Mouse (Mus musculus) liver, embryonic 14.5 days (tissue): ENCODE results near the gene Speg. TPM values are rescaled to one million over a fixed set of nuclear protein-coding genes. Genes with fewer than 3 reads are reported as not detected.
A peak's percentile ranks its signal among the peaks of the same experiment; 100 is the strongest.

Experiments used
- ATAC-seq: fragments of 200-750 bp; cut with Nextera tagmentation; 2 replicates; pipeline ENCODE4 v1.8.0; 2017; ENCODE audit warnings: moderate number of reproducible peaks, mild to moderate bottlenecking, moderate library complexity; ENCODE audit not compliant: insufficient read depth
- DNase-seq, 3 experiments: peaks; one replicate each; pipeline ENCODE4 v3.0.0-alpha.2; 2012 to 2013; ENCODE audit warnings: low read depth in 3 of 3, low spot score in 3 of 3
- H3K27ac ChIP-seq: fragments of 300-500 bp; sonication (generic); 2 replicates; pipeline ENCODE4 v1.5.1; 2014; ENCODE audit warnings: moderate library complexity, mild to moderate bottlenecking, control low read depth, inconsistent platforms
- H3K27me3 ChIP-seq: fragments of 300-500 bp; sonication (generic); 2 replicates; pipeline ENCODE4 v1.6.1; 2014; ENCODE audit warnings: mild to moderate bottlenecking, low read length, moderate library complexity; ENCODE audit not compliant: control insufficient read depth, insufficient read depth
- H3K36me3 ChIP-seq: fragments of 300-500 bp; sonication (generic); replicated peaks from 2 replicates; pipeline ENCODE4 v1.6.1; 2014; ENCODE audit warnings: low read depth; ENCODE audit not compliant: control insufficient read depth, insufficient read depth
- H3K4me1 ChIP-seq, 2 experiments: fragments of 200-500 bp in 1 of 2; fragments of 300-500 bp in 1 of 2; sonication (generic) in 1 of 2; replicated peaks; 2 replicates each; pipeline ENCODE4 v1.6.1; 2012 to 2014; ENCODE audit warnings: antibody characterized with exemption in 1 of 2, inconsistent platforms in 1 of 2, low read length in 1 of 2; ENCODE audit not compliant: control insufficient read depth in 2 of 2, insufficient read depth in 2 of 2
- H3K4me2 ChIP-seq: fragments of 300-500 bp; sonication (generic); 2 replicates; pipeline ENCODE4 v1.6.1; 2014; ENCODE audit warnings: low read depth, mild to moderate bottlenecking, control low read depth, moderate library complexity
- H3K4me3 ChIP-seq, 2 experiments: fragments of 200-500 bp in 1 of 2; fragments of 300-500 bp in 1 of 2; sonication (generic) in 1 of 2; 2 replicates each; pipeline ENCODE4 v1.5.1; 2012 to 2014; ENCODE audit warnings: low read depth in 2 of 2, low read length in 2 of 2, mild to moderate bottlenecking in 2 of 2, control low read depth in 1 of 2, inconsistent platforms in 1 of 2, moderate library complexity in 1 of 2; ENCODE audit not compliant: insufficient read depth in 1 of 2
- H3K9ac ChIP-seq: fragments of 300-500 bp; sonication (generic); replicated peaks from 2 replicates; pipeline ENCODE4 v1.6.1; 2014; ENCODE audit warnings: mild to moderate bottlenecking, control low read depth, moderate library complexity
- H3K9me3 ChIP-seq: fragments of 300-500 bp; sonication (generic); 2 replicates; pipeline ENCODE4 v1.6.1; 2016; ENCODE audit warnings: low read length, mixed read lengths; ENCODE audit not compliant: control insufficient read depth
- CTCF ChIP-seq: IDR thresholded peaks from 2 replicates; pipeline ENCODE4 v1.5.1; 2016; ENCODE audit warnings: antibody characterized with exemption, low read depth, control low read depth
- EP300 ChIP-seq: IDR thresholded peaks from 2 replicates; pipeline ENCODE4 v1.6.1; 2016; ENCODE audit warnings: antibody characterized with exemption, low read depth
- WGBS: fragments of 180-500 bp; shearing (Covaris S2); extraction: QIAGEN DNeasy Blood & Tissue Kit; methylation state at CpG from one replicate; pipeline ENCODE4 v1.1.7; 2014; ENCODE audit not compliant: insufficient replicate concordance; 5-methylcytosine and 5-hydroxymethylcytosine counted together
- polyA plus RNA-seq, 2 experiments: library from polyadenylated mRNA; depleted of rRNA in 1 of 2; stranded (reverse) in 1 of 2; unstranded in 1 of 2; fragments of >200 nt; fragmentation: Nextera tagmentation in 1 of 2; extraction: Ambion mirVana in 1 of 2; gene quantifications; 2 replicates each; pipeline versions ENCODE4 v1.2.1 to v1.2.3; 2012 to 2014

Speg gene
- polyA plus RNA-seq, 2 experiments: 8.4 to 8.5 TPM

DNA sequence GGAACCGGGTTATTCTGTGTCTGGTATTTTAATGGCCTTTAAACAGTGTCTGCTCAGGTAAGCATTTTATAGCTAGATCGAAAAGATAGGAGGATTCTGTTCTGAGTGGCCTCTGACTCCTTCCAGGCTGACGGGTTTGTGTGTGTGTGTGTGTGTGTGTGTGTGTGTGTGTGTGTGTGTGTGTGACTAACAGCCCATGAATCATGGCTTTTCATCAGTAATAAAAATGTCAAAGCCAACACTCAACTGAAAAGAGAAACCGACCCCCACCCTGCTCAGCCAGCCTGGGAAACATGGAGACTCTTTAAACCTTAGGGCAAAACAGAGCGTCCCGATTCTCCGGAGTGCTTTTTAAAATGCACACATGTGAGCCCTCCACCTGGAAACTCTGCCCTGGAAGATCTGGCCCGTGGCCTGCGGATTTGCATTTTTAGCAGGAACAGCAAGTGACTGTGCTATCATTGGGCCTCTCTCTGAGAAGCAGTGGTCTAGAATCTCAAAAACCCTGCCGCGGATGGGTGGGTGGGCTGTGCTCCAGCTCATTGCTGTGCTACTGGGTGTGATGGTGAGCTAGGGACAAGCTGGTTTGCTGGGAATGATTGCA is 36.9 kb upstream of the Speg start:
- H3K9ac ChIP-seq: no peak overlapping the region
- no peak for TF ChIP-seq CTCF
- no peak for TF ChIP-seq EP300
- ATAC-seq (no peak), DNase-seq (no peak)
- no peak overlapping the region for H3K27ac ChIP-seq
- no peak overlapping the region for H3K4me3 ChIP-seq
- no peaks in the 10 kb centered on the region for H3K9me3 ChIP-seq
- no peaks in the 10 kb centered on the region for H3K36me3 ChIP-seq
- H3K27me3 ChIP-seq: no peaks in the 10 kb centered on the region
- no peak overlapping the region for H3K4me2 ChIP-seq
- peaks cover 0 to 5% of the 10 kb centered on the region in 2 experiments; a peak in 1 of 4 replicates for H3K4me1 ChIP-seq
- WGBS: 36% methylated on average over 11 of the region's 11 CpGs

DNA sequence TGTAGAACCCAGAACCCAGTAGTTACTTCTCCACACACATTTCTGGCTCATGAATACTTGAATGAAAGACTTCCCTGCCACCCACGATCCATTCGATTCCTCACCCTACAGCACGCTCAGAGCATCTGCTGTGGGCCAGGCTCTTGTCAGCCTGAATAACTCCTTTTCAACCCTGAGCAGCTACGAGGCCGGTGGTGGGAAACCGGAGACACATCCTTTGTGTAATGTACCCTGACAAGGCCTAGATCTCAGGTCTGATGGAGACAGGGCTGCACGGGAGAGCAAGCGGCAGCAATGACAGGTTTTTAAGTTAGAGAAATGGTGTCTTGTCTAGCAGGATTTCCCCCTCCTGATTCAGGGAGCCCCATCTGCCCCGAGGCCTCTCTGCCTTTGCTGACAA is 35.8 kb upstream of the Speg start:
- no peak overlapping the region for H3K27ac ChIP-seq
- no peak overlapping the region for H3K4me2 ChIP-seq
- no peaks in the 10 kb centered on the region for H3K27me3 ChIP-seq
- DNase-seq (no peak), ATAC-seq (no peak)
- TF ChIP-seq CTCF (no peak), EP300 (no peak)
- WGBS: 55% methylated on average over 9 of the region's 9 CpGs
- no peaks in the 10 kb centered on the region for H3K36me3 ChIP-seq
- H3K9ac ChIP-seq: no peak overlapping the region
- no peaks in the 10 kb centered on the region for H3K9me3 ChIP-seq
- peaks cover 0 to 5% of the 10 kb centered on the region in 2 experiments; a peak in 1 of 4 replicates for H3K4me1 ChIP-seq
- H3K4me3 ChIP-seq: no peak overlapping the region

DNA sequence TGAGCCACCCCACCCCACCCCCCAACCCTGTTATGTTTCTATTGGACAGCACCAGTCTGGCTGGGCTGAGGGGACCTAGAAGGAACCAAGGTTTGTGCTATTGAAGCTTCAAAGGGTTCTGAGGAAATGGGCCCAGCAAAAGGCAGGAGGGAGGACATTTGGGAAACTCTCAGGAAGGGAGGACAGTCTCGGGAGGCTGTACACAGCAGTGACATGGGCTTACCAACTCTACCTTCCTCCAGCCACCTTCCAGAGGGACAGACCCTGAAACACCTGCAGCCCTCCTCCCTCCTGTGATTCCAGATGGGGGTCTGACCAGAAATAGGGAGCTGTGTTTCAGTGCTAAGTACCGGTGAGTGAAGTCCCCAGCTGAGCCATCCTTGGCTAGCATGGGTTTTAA is 34.6 kb upstream of the Speg start:
- no peak overlapping the region for H3K4me3 ChIP-seq
- no peak for ATAC-seq
- TF ChIP-seq CTCF (no peak), EP300 (no peak)

DNA sequence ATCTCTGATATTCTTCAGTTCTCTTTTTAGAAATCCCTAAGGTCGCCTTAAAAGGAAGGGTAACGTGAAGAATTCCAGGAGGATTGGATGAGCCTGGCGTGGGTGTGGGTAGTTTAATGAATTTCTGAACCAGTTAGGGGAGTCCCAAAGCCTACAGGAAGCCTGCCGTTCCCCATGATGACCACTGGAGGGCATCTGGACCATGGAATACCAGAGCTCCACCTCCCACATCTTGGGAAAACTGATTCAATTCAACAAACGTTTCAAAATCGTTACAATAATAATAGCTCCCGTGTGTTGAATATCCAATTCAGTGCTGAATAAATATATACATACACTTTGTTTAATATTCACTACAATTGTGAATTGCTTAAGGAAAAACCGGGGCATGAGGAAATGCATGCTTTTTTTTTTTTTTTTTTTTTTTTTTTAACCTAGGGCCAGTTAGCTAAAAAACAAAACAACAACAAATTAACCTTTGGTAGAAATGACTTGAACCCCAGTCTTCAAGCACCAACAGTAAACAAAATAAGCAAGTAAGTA is 32.2 kb upstream of the Speg start:
- ATAC-seq (no peak), DNase-seq (peak in 1 of 3 experiments; percentile 23)
- whole genome bisulfite sequencing: 3% methylated on average over 8 of the region's 8 CpGs

More for the DNA sequence above, 34.6 kb upstream of the Speg start:
- 53% methylated on average over 2 of the region's 2 CpGs for WGBS
- Histone ChIP-seq H3K27me3 (no peaks in the 10 kb centered on the region; the same call in 1 of the 2 replicates), H3K4me1 (peaks cover 0 to 5% of the 10 kb centered on the region in 2 experiments; a peak in 1 of 4 replicates), H3K36me3 (no peaks in the 10 kb centered on the region), H3K9me3 (no peaks in the 10 kb centered on the region), H3K9ac (no peak overlapping the region), H3K27ac (no peak overlapping the region), H3K4me2 (no peak overlapping the region)
- DNase-seq: no peak

DNA sequence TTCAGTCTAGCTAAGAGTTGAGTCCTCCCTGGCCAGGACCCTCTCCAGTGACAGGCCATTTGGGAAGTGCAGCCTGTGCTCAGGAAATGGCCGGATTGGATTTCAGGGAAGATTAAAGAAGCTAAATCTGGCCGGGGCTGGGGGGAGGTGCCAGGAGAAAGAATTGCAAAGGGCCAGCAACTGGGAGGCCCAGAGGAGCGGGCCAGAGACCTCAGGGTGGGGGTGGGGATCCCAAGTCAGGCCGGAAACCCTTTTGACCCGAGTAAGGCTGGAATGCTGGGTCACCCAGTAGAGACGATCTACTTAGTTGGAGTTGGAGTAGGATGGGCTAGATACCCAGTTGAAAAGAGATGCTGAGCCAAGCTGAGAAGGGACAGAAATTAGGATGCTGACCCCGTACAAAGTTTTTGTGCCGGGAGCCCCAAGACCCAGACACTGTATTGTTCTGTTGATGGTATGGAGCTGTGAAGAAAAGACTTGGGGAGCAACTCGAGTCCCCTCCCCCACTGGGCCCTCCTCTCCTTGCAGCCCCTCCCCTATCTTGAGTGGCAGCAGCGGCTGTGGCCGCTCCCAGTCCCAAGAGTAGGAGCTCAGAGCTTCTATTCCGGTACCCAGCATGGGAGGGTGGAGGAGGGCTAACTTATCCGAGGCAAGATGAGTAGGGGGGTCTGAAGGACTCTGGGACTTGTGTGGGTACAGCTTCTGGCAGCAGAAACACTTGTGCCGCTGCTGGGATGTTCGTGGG is 30.6 kb upstream of the Speg start:
- DNase-seq (no peak), ATAC-seq (no peak)
- Histone ChIP-seq H3K36me3 (no peaks in the 10 kb centered on the region), H3K27ac (no peak overlapping the region), H3K4me3 (no peak overlapping the region), H3K4me1 (no peaks in the 10 kb centered on the region; a peak in 1 of 4 replicates), H3K4me2 (no peak overlapping the region), H3K27me3 (no peaks in the 10 kb centered on the region; the same call in 1 of the 2 replicates), H3K9ac (no peak overlapping the region), H3K9me3 (no peaks in the 10 kb centered on the region)
- WGBS: 13% methylated on average over 15 of the region's 15 CpGs
- TF ChIP-seq CTCF (no peak), EP300 (no peak)

More for the DNA sequence above, 32.2 kb upstream of the Speg start:
- Histone ChIP-seq H3K36me3 (no peaks in the 10 kb centered on the region), H3K27ac (no peak overlapping the region), H3K27me3 (no peaks in the 10 kb centered on the region; the same call in 1 of the 2 replicates), H3K4me3 (no peak overlapping the region), H3K4me1 (peaks cover 0 to 2% of the 10 kb centered on the region in 2 experiments; a peak in 1 of 4 replicates), H3K9ac (no peak overlapping the region), H3K4me2 (no peak overlapping the region), H3K9me3 (no peaks in the 10 kb centered on the region)
- TF ChIP-seq CTCF (peak; percentile 79), EP300 (no peak)
